Mouse (Mus musculus): ENCODE data around the gene Mpzl3. TPM values are rescaled to one million over a fixed set of nuclear protein-coding genes. Genes with fewer than 3 reads are reported as not detected.

Gene Mpzl3
- total and polyA plus RNA-seq, 3 experiments: 3.1 to 5.3 (median 5.2) TPM

DNA sequence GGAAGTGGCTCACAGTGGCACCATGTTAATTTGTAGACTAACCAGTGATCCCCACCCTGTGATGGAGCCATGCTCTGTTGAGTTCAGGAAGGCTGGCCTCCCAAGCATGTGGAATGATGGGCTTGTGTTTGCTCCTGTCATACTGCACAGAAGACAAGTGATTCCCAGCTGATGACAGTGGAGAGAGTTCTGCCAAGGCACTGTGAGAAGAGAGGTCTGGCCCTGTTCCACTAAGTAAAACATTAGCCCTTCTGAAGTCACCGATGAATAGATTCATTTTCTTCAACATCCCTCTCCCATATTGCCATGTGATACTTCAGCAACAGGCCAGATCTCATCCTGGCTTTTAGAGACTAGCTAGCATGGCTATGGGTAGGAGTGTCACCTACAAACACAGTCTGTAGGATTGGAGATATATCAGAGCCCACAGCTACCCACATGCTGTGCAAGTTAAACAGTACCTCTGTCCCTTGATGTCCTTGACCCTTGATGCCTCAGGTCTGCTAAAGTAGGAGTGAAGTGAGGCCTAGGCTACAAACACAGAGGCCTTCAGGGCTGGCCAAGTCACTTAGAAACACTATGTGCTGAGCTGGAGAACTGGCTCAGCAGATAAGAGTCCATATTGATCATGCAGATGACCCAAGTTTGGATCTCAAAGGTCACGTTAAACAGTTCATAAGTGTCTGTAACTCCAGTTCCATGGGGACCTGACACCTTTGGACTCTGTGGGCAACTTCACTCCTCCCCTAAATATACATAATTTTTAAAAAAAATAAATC is 50.8 kb downstream of the Mpzl3 start:
- in situ Hi-C loops (cut with MboI; ENCODE audit: low pct_ligation_motif_present, low pct_unique_long_range_greater_than_20kb, low sequenced_read_pairs): no loop called here
- H3K79me2 ChIP-seq (replicated peaks; ENCODE audit: control insufficient read depth, extremely low read depth, insufficient read depth, poor library complexity, severe bottlenecking): no peaks in the 10 kb centered on the region
- DNase-seq (ENCODE audit: extremely low read depth): no peak
- H3K4me1 ChIP-seq (ENCODE audit: control insufficient read depth in 1 of 2, insufficient read depth in 2 of 2): peaks cover 11 to 22% of the 10 kb centered on the region in 2 experiments; a peak in 3 of 4 replicates
- H3K36me3 ChIP-seq (replicated peaks in 1 of 2; ENCODE audit: control insufficient read depth in 1 of 2, insufficient read depth in 1 of 2, low read length in 1 of 2): peaks cover 2% of the 10 kb centered on the region in 2 experiments
- H3K9me3 ChIP-seq (replicated peaks; ENCODE audit: low read length): no peaks in the 10 kb centered on the region
- dilution Hi-C loops (cut with MboI; ENCODE audit: extremely low pct_ligation_motif_present, extremely low pct_unique_long_range_greater_than_20kb, low sequenced_read_pairs): no loop called here
- no peak for TF ChIP-seq MAZ (IDR thresholded peaks at IDR 0.05; ENCODE audit: low read depth, low read length)
- TF ChIP-seq MAFK (IDR thresholded peaks at IDR 0.05; ENCODE audit: insufficient replicate concordance, low read length): no peak
- TF ChIP-seq NRF1 (IDR thresholded peaks at IDR 0.05; ENCODE audit: low read depth, low read length): no peak
- TF ChIP-seq ZMIZ1 (IDR thresholded peaks at IDR 0.05; ENCODE audit: low read depth, low read length): no peak
- no peak for TF ChIP-seq JUN (IDR thresholded peaks at IDR 0.05; ENCODE audit: insufficient read depth, low read depth, low read length)
- no peak for TF ChIP-seq NELFE (IDR thresholded peaks at IDR 0.05; ENCODE audit: low read depth, low read length)
- TF ChIP-seq MAX (IDR thresholded peaks at IDR 0.05; ENCODE audit: low read length): no peak
- no peak for TF ChIP-seq JUND (conservative IDR thresholded peaks at IDR 0.05; ENCODE audit: low read depth, low read length)
- no peak for TF ChIP-seq CHD1 (IDR thresholded peaks at IDR 0.05; ENCODE audit: low read depth, low read length)
- TF ChIP-seq E2F4 (IDR thresholded peaks at IDR 0.05; ENCODE audit: insufficient replicate concordance, low read depth, low read length): no peak
- no peak overlapping the region for H3K9ac ChIP-seq (ENCODE audit: insufficient read depth, low read depth)
- no peak overlapping the region for H3K4me3 ChIP-seq (replicated peaks in 1 of 3; ENCODE audit: low read depth in 2 of 3, low read length in 2 of 3, poor library complexity in 1 of 3)
- no peak overlapping the region for H3K4me2 ChIP-seq (ENCODE audit: insufficient read depth, low read depth, poor library complexity, severe bottlenecking)
- no peak overlapping the region for H3K27ac ChIP-seq (ENCODE audit: insufficient read depth, low read depth)
- no peaks in the 10 kb centered on the region for H3K27me3 ChIP-seq (replicated peaks)

DNA sequence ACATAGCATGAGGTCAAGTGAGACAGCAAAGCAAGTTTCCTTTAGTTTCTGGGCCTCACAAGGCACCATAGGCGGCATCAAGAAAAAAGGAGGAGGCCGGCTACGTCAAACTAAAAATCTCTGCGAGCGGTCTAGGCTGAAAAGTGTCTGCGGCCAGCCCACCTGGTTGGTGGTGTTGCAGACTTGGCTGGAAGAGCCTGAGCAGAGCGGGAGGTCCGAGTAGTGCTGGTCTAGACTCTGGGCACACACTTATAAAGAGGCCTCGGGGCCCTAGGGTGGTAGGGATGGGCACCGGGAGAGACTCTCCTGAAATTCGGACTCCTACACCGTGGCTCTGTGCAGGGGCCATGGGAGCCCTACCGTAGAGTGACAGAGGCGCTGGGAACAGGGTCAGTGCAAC is 60.7 kb downstream of the Mpzl3 start:
- Histone ChIP-seq H3K36me3 (replicated peaks in 1 of 2; ENCODE audit: control insufficient read depth in 1 of 2, insufficient read depth in 1 of 2, low read length in 1 of 2) (no peaks in the 10 kb centered on the region), H3K4me1 (ENCODE audit: control insufficient read depth in 1 of 2, insufficient read depth in 2 of 2) (peaks cover 6 to 15% of the 10 kb centered on the region in 2 experiments), H3K9ac (ENCODE audit: insufficient read depth, low read depth) (no peak overlapping the region), H3K27me3 (replicated peaks) (peaks cover 18% of the 10 kb centered on the region), H3K79me2 (replicated peaks; ENCODE audit: control insufficient read depth, extremely low read depth, insufficient read depth, poor library complexity, severe bottlenecking) (no peaks in the 10 kb centered on the region), H3K4me2 (ENCODE audit: insufficient read depth, low read depth, poor library complexity, severe bottlenecking) (no peak overlapping the region), H3K9me3 (replicated peaks; ENCODE audit: low read length) (no peaks in the 10 kb centered on the region), H3K27ac (ENCODE audit: insufficient read depth, low read depth) (no peak overlapping the region), H3K4me3 (replicated peaks in 1 of 3; ENCODE audit: low read depth in 2 of 3, low read length in 2 of 3, poor library complexity in 1 of 3) (no peak overlapping the region)
- TF ChIP-seq ZNF384 (IDR thresholded peaks at IDR 0.05; ENCODE audit: low read depth, low read length): no peak
- no peak for TF ChIP-seq TCF12 (IDR thresholded peaks at IDR 0.05; ENCODE audit: low read depth, low read length)
- no peak for TF ChIP-seq SIN3A (IDR thresholded peaks at IDR 0.05; ENCODE audit: low read length)
- TF ChIP-seq ETS1 (conservative IDR thresholded peaks at IDR 0.05; ENCODE audit: low read depth, low read length): no peak
- no peak for TF ChIP-seq MEF2A (IDR thresholded peaks at IDR 0.05; ENCODE audit: borderline replicate concordance, low read depth, low read length)
- TF ChIP-seq HCFC1 (IDR thresholded peaks at IDR 0.05; ENCODE audit: low read depth, low read length): no peak
- no peak for TF ChIP-seq POLR2A (IDR thresholded peaks at IDR 0.05; ENCODE audit: low read depth, low read length)
- no peak for DNase-seq (ENCODE audit: extremely low read depth)
- dilution Hi-C loops (cut with MboI; ENCODE audit: extremely low pct_ligation_motif_present, extremely low pct_unique_long_range_greater_than_20kb, low sequenced_read_pairs) (no loop called here), in situ Hi-C loops (cut with MboI; ENCODE audit: low pct_ligation_motif_present, low pct_unique_long_range_greater_than_20kb, low sequenced_read_pairs) (loop anchor here (5.0 kb wide), 1 partner anchor 88 kb away; no protein-coding TSS in a partner anchor)

Data from CH12.LX (cell line).